Mouse (Mus musculus) natural killer cell, adult 2 months (primary cell): Measurements from ENCODE around the gene A530016L24Rik.

Experiments used
- DNase-seq, 2 experiments: peaks; one replicate each; pipeline ENCODE4 v3.0.0; 2022; ENCODE audit warnings: low spot score in 2 of 2

Gene A530016L24Rik

GRCm38 (mm10) chr12:112489134-112489533, at the start of gene A530016L24Rik:
Gene A530016L24Rik (plus strand): TSS chr12:112489448.
- DNase-seq, result no peak

- DNase-seq, result no peak
Observed at GRCm38 (mm10) chr12:112439993-112440392, 49.3 kb upstream of the A530016L24Rik start.

GRCm38 (mm10) chr12:112449144-112449827, 40.0 kb upstream of the A530016L24Rik start:
- peak in 1 of 2 experiments; percentile 10 for DNase-seq

GRCm38 (mm10) chr12:112449828-112450180, 39.4 kb upstream of the A530016L24Rik start:
- no peak for DNase-seq

GRCm38 (mm10) chr12:112450883-112451282, 38.4 kb upstream of the A530016L24Rik start:
- no peak for DNase-seq

- DNase-seq, result no peak
Observed at GRCm38 (mm10) chr12:112451381-112451780, 37.9 kb upstream of the A530016L24Rik start.

- DNase-seq, result no peak
Observed at GRCm38 (mm10) chr12:112451826-112452225, 37.4 kb upstream of the A530016L24Rik start.

GRCm38 (mm10) chr12:112456144-112456713, 33.0 kb upstream of the A530016L24Rik start:
- no peak for DNase-seq

- DNase-seq, result no peak
Observed at GRCm38 (mm10) chr12:112457839-112458238, 31.4 kb upstream of the A530016L24Rik start.

GRCm38 (mm10) chr12:112462423-112462822, 26.8 kb upstream of the A530016L24Rik start:
- no peak for DNase-seq

GRCm38 (mm10) chr12:112463209-112463608, 26.0 kb upstream of the A530016L24Rik start:
- DNase-seq, result no peak

- DNase-seq, result no peak
Observed at GRCm38 (mm10) chr12:112463750-112464444, 25.4 kb upstream of the A530016L24Rik start.

GRCm38 (mm10) chr12:112464516-112464915, 24.7 kb upstream of the A530016L24Rik start:
- DNase-seq, result no peak

GRCm38 (mm10) chr12:112465928-112466327, 23.3 kb upstream of the A530016L24Rik start:
- DNase-seq, result no peak

- DNase-seq, result no peak
Observed at GRCm38 (mm10) chr12:112467387-112467786, 21.9 kb upstream of the A530016L24Rik start.

GRCm38 (mm10) chr12:112469393-112469792, 19.9 kb upstream of the A530016L24Rik start:
- no peak for DNase-seq

- no peak for DNase-seq
Observed at GRCm38 (mm10) chr12:112470216-112470615, 19.0 kb upstream of the A530016L24Rik start.

- DNase-seq, result peak; percentile 23 to 32
Observed at GRCm38 (mm10) chr12:112473777-112474176, 15.5 kb upstream of the A530016L24Rik start.

- no peak for DNase-seq
Observed at GRCm38 (mm10) chr12:112489535-112489934, 287 bp downstream of the A530016L24Rik start.

GRCm38 (mm10) chr12:112490444-112490939, 1.2 kb downstream of the A530016L24Rik start:
- no peak for DNase-seq

GRCm38 (mm10) chr12:112496136-112496535, 6.9 kb downstream of the A530016L24Rik start:
- DNase-seq, result no peak

GRCm38 (mm10) chr12:112497731-112498130, 8.5 kb downstream of the A530016L24Rik start:
- DNase-seq, result no peak

GRCm38 (mm10) chr12:112498683-112499082, 9.4 kb downstream of the A530016L24Rik start:
- DNase-seq, result no peak
